Mouse (Mus musculus) testis, postnatal 10 days (tissue): ENCODE data around the gene Dbx1.

Experiments
- DNase-seq: peaks from one replicate; pipeline ENCODE4 v3.0.0; 2021; ENCODE audit warnings: low spot score

Dbx1 gene

DNA sequence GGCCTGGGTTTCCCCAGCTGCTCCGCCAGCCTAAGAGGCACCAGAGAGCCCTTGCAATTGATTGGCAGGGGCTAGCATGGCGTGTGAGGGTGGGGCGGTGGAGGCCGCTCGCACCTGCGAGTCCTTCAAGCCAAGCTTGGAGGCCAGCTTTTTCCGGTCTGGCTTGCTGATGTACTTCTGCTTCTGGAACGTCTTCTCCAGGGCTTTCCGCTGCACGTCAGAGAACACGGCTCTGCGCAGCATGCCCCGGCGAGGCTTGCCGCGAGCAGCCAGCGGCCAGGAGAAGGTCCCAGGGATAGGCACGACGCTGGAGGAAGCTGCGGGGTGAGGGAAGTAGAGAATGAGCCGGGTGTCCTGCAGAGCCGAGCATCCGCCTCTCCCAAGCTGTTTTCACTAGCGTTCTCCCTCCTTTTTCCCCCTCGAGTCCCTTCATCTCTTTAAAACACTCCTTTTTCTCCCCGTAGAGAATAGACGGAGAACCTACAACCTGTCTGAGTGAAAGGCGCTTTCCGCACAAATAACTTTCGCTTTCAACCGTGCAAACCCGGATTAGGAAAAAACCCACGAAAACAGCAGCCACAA is 3.2 kb downstream of the Dbx1 start:
- DNase-seq, result no peak

DNA sequence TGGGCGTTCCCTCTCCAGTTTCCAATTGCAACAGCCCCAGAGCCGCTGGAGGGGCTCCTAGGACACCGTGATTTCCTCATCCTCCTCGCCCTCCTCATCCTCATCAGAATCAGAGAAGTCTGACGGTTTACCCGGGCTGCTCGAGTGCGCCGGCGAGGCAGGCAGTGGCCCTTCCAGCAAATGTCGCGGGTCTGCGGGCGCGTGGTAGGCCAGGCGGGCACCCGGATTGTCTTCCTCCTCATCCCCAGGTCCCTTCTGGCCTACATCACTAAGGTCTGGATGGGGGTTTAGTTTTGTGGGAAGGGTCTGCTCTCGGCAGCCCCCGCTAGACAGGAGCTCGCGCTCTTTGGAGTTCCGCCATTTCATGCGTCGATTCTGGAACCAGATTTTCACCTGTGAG is 4.3 kb downstream of the Dbx1 start:
- DNase-seq, result no peak

DNA sequence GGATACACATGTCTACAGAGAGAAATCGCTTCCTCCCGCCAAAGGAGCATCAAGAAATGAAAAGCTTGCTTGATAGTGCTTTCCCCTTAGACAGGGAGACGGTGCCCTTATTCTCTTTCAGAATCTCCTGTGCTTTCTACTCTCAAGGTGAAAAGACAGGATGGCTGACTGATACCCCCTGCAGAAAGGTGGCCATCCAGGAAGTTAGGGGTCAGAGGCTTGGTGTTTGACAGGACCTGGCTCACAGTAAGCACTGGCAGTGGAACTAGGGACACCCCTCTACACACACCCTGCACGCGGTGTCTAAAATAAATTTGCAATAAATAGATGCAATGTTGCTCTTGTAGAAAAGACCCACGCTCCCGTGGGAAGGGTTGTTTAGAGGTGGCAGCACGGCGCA is 4.8 kb downstream of the Dbx1 start:
- DNase-seq, result no peak

DNA sequence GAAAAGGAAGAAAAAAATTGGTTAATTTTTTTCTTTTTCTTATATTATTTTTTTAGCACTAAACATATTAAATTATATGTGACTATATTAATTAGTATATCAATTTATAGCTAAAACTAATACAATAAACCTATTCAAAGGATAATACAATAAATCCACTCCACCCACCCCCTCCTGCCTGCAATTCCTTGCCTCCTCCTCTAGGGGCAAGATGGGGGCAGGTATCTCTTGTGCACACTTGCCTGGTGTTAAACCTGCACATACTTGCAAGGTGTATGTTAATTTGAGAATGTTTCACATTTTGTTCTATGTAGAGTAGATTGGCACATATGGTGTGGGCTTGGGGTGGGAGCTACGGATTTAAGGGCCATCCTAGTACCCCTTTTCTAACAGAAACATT is 16.5 kb downstream of the Dbx1 start:
- DNase-seq, result no peak

DNA sequence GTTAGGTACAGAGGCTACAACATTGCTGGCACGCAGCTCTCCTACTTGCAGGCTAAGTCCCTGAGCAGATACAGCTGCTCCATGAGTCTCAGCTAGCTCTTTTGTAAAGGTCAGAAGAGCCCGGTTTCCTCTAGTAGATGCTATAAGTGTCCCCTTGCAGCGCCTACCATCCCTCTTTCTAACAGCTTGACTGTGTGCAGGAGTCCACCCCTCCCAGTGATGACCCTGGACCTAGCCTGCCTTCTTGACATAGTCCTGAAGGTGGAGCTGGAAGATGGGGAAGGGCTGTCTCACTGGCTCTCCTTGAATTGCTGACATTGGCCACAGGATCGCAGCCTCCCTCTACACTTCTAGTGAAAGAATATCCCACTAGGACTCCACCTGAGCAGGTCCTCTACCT is 19.6 kb downstream of the Dbx1 start:
- no peak for DNase-seq

DNA sequence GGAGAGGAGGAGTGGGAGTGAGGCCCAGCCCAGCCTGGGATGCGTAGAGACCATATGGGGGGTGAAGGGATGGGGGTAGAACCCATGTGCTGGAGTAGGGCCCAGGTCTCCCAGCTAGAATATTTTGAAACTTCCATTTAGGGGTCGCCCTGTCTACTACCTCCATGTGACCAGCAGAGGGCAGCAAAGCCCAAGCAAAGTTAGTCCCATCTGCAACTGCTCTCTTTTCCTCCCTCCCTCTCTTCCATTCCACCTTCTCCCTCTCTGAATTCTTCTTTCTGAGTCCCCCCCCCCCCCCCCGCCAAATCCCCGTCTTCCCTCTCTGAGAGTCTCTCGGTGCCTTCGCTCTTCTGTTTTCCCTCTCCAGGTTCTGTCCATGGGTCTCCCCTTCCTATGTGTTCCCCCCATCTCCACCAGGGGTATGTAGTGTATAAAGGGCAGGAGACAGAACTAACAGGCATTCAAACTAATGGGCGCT is 20.4 kb downstream of the Dbx1 start:
- DNase-seq, result peak; percentile 82

DNA sequence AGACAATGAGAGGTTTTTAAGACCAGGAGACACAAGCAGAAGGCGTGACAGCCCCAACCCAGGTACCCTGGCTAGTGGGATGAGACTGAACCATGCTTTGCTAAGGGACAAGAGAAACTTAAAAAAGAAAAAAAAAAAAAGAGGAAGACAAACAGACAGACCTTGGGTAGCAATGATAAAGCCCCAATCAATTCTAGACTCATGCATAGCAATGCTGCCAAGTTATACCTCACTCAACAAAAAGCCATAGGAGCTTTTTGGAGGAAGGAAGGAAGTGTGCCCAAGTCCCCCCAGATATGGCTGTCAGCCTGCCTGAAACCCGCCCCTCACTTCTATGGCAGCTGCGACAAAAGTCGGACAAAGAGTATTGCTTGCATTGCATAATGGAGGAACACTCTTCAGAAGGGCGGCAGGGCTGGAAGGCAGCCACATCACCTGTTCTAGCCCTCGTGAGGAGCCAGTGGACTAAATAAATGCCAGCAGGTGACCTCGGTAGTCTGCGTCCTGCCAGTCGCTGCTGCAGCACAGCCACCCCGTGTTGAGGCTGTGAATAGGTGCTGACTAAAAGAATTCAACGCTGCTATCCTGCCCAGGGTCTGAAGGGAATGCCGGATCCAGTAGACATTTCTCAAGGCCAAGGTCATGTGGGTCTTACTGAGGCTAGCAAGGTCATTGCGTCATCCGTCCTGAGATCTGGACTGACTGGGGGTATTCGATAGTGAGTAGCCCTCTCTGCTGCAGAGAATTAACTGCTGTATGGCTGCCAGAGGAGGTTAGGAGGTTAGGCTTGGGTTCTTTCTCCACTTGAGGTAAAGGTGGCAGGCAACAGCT is 31.5 kb downstream of the Dbx1 start:
- no peak for DNase-seq

DNA sequence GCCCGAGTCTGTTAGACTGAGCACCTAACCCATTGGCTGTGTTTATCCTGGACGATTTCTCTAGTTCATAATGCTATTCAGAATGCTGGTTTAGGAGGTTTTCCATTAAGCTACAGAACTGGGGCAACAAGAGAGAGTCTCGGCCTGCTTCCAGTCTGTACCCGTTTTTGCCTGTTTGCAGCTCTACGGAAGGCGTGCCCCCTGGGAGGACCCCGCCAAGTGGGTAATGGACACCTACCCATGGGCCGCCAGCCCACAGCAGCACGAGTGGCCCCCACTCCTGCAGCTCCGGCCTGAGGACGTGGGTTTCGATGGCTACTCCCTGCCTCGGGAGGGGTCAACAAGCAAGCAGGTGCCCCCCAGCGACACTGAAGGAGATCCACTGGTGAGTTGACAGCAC is 32.4 kb downstream of the Dbx1 start:
- DNase-seq, result no peak

DNA sequence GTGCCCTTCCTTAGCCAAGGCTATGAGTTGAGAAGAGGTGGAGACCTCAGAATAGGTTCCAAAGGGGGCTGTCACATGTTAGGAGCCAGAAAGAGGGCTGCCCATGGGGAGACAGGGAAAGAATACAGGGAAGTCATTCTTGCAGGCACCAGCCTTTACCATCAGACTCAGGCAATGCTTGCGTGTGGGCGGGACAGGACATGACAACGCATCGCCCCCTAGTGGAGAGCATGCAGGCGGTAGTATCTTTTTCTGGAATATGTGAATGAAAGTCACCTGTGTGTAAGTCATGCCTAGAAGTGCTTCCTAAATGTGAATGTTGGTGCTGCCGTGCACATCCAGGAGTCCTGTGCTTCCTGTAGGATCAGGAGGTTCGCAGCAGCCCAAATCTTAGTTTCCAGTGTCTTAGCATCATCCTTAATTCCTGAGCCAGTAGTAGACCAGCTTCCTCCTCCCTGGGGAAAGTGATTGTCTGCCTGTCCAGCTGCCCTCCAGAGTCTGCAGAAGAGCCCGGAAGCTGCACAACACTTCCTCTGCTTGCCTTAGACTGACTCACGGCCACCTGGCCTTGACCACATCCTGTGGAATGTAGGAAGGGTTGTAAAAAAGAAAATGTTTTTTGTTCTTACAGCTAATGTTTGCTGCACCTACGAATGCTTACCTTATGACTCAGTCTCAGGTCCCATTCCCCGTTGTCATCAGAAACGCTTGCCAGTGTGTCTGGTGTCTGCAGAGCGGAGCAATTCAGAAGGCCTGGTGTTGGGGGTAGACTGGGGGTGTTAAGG is 35.3 kb downstream of the Dbx1 start:
- peak; percentile 84 for DNase-seq

DNA sequence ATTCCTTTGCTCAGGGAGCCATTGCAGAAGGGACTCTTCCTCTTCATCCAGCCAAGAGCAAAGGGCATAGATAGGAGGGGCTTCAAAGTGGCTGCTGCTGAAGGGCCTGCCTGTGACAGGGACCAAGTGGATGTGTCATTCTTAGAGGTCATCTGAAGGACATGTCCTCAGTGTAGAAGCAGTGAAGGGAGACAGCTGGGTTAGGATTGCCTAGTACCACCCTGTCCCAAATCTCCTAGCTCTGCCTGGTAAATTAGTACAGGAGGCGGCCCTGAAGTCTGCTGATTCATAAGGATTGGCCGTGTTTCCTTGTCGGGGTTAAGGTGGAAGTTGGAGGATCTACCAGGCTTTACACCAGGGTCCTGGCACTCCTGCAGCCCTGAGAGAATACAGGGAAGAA is 36.7 kb downstream of the Dbx1 start:
- no peak for DNase-seq

DNA sequence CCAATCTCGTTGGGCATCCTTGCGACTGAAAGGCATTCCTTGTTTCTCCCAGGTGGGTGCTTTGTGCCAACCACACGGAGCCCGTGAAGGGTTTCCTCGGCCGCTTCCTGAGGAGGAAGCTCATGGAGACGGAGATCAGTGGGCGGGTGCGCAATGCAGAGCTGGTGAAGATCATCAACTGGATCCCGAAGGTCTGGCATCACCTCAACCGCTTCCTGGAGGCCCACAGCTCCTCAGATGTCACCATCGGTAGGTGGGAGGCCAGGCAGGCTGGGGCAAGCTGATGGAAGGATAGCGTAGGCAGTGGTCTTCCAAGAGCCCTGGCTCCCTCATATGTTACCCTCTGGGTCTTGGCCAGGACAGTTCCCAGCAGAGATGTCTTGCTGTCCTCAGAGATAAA is 38.4 kb downstream of the Dbx1 start:
- DNase-seq, result no peak

DNA sequence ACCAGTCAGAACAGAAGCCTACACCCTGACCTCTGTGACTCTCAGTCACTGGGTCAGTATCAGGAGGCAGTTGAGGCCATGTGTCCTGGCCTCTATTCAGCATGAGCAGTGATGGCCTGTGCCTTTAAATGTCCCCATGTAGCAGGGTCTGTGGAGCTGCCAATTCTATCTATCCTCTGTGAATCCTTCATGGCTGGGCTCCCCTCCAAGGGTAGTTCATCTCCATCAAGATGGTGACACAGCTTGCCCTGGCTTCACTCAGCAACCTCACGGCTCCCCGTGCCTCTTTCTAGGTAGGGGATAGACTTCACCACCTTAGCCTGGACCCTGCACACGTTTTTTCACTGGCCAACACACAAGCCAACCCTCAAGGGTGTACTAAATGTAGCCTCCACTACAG is 38.9 kb downstream of the Dbx1 start:
- DNase-seq, result no peak

DNA sequence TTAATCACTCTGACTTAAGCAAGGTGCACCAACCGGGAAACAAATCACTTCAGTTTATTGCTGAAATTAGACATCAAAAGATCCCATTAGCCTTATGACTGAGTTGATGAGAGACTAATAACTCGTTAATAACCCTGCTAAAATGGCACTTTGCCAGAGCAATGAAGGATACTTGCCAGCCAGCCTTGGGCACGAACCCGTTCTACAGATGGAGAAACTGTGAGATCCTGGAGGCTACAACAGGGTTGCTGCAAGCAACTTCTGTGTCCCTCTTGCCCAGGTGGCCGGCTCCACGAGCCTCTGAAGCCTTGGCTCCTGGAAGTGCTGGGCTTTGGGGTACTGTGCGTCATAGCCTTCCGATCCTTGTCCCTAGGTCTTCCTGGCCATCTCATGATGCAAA is 47.0 kb downstream of the Dbx1 start:
- no peak for DNase-seq

DNA sequence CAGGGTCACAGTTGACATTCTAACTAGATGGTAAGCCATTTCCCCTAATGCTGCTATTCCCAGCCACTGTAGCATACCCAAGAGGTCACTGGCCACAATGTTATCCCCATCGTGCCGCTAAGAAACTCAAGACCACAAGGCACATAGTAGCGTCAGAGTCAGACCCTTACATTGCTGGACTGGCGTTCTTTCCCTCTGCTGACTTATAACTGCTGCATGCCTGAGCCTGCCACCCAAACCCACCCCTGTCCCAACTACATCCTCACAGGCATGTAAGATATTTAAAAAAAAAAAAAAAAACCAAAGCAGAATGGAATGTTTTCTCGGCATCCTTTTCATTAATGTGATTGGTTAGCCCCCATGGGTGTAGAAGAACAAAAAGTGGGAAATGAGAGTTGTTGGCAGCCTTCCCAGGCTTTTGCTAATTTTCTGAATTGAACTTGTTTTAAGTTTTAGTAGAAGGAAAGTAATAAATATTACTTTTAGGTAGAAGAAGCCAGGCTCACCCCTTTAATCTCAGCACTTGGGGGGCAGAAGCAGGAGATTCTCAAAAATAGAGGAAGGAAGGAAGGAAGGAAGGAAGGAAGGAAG is 50.0 kb downstream of the Dbx1 start:
- no peak for DNase-seq

DNA sequence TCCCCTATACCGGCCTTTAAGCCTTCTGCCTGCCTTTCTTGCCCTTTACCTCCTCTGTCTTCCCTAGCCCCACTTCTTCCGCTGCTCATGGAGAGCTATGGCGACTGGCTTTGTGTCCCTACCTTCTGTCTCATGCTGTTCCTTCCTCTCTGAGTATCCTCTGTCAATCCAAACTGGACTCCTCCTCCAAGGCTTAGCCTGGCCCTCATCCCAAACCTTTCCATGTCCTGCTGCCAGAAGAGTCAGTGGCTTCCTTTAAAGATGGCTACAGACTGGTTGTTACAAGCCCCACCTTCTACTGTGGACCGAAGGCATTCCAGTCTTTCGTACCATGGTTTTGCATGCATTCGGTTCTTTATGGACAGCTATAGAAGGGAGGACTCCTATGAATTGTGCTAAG is 53.5 kb downstream of the Dbx1 start:
- no peak for DNase-seq

DNA sequence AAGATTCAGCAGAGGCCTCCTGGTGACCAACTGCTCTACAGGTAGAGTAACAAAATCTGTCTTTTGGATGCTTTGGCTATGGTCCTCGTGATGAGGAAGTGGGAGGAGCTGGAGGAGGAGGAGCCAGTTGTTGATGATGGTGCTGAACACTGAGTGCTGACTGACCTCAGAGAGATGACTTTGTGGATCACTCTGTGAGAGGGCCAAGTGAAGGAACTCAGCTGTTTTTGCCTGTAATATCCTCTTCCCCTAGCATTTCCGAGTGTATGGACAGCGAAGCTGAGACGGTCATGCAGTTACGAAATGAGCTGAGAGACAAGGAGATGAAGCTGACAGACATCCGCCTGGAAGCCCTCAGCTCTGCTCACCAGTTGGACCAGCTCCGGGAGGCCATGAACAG is 54.1 kb downstream of the Dbx1 start:
- no peak for DNase-seq

DNA sequence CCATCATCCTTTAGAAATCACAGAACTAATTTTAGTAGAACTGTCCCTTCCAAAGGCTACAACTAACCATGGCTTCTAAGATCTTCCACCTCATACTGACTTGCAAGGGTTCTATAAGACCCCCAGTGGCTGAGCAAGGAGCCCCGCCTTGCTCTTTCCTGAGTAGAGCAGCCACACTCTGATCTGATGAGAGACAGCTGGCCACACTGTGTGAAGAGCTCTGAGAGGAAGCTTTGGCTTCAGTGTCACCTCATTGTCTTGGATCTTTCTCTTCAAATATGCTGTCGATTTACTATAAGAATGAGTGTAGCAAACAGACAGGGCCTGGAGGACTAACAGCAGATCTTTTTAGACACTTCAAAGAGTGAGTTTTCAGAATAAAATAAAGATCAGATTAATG is 54.7 kb downstream of the Dbx1 start:
- no peak for DNase-seq
